ENCODE assay signal across 24 mouse cellular contexts in genomic region chr7:31007775-31008174, GRCm38 (mm10). TPM values are rescaled to one million over a fixed set of nuclear protein-coding genes. Genes with fewer than 3 reads are reported as not detected.
DNase-seq lines count a peak whose midpoint lies in the region; ATAC-seq and TF ChIP-seq lines count a peak whose summit lies in the region.
"Had no signal": no experiment of that assay in that cellular context is flagged by ENCODE, and none has a peak within 500 bp of the region (broad histone marks: within the 10 kb centered on the region; RNA-seq: fewer than 3 reads in every experiment).

No protein-coding gene starts in this region.

- no peaks in the 10 kb centered on the region for H3K27me3 ChIP-seq in MEL (ENCODE audit: control insufficient read depth in 1 of 2, insufficient read depth in 2 of 2, low read length in 2 of 2)
- H3K27me3 ChIP-seq in forebrain, embryonic 15.5 days, result no peaks in the 10 kb centered on the region
- H3K27me3 ChIP-seq: forebrain, embryonic 13.5 days; heart, embryonic 15.5 days; limb, embryonic 13.5 days; neural tube, embryonic 12.5 days had no signal

- intact Hi-C loops in gastrocnemius, adult 2 months (cut with DNase I), result no loop called here

- TF ChIP-seq CTCF in gastrocnemius, adult 2 months (IDR thresholded peaks at IDR 0.05), result no peak
- no peak for TF ChIP-seq CTCF in MEL (IDR thresholded peaks at IDR 0.05 in 2 of 3, conservative IDR thresholded peaks at IDR 0.05 in 1 of 3; ENCODE audit: control insufficient read depth in 1 of 3, insufficient read depth in 1 of 3, low read depth in 2 of 3, low read length in 3 of 3, poor library complexity in 1 of 3, severe bottlenecking in 1 of 3)

- H3K79me2 ChIP-seq in MEL (ENCODE audit: control insufficient read depth, insufficient read depth, low read length, poor library complexity), result no peaks in the 10 kb centered on the region

- peak; percentile 51 for ATAC-seq in common myeloid progenitor, adult 5-6 weeks (replicated peaks; ENCODE audit: low read depth, poor library complexity, severe bottlenecking)
- ATAC-seq in megakaryocyte progenitor cell, adult 5-6 weeks (replicated peaks; ENCODE audit: poor library complexity), result peak; percentile 56
- no peak for ATAC-seq in forebrain, embryonic 15.5 days (replicated peaks)
- ATAC-seq: forebrain, embryonic 13.5 days; hindbrain, embryonic 16.5 days; midbrain, embryonic 16.5 days had no signal

- H3K36me3 ChIP-seq in MEL (ENCODE audit: control insufficient read depth in 1 of 2, insufficient read depth in 2 of 2, low read length in 2 of 2), result peaks cover 0 to 6% of the 10 kb centered on the region in 2 experiments; a peak in 2 of 4 replicates
- no peaks in the 10 kb centered on the region for H3K36me3 ChIP-seq in forebrain, embryonic 15.5 days
- H3K36me3 ChIP-seq: heart, embryonic 15.5 days; limb, embryonic 13.5 days; midbrain, embryonic 10.5 days; neural tube, embryonic 12.5 days had no signal

- no peak overlapping the region for H3K9ac ChIP-seq in MEL (ENCODE audit: control insufficient read depth, low read depth, low read length, poor library complexity, severe bottlenecking)
- H3K9ac ChIP-seq in forebrain, embryonic 15.5 days (replicated peaks), result no peak overlapping the region
- H3K9ac ChIP-seq: forebrain, embryonic 13.5 days; heart, embryonic 15.5 days; limb, embryonic 13.5 days; neural tube, embryonic 12.5 days had no signal

- H3K27ac ChIP-seq in gastrocnemius, adult 2 months, result peak overlapping the region; percentile 20; the same call in 1 of the 2 replicates
- H3K27ac ChIP-seq in MEL (ENCODE audit: control insufficient read depth, low read depth, low read length), result no peak overlapping the region
- no peak overlapping the region for H3K27ac ChIP-seq in forebrain, embryonic 15.5 days (replicated peaks)
- H3K27ac ChIP-seq: forebrain, embryonic 13.5 days; heart, embryonic 15.5 days; limb, embryonic 13.5 days; midbrain, embryonic 10.5 days; neural tube, embryonic 12.5 days had no signal

- no peak for DNase-seq in gastrocnemius, adult 2 months
- no peak for DNase-seq in gastrocnemius, postnatal 10 days
- no peak for DNase-seq in MEL (ENCODE audit: low read depth, low spot score)
- no peak for DNase-seq in cerebellum, adult 8-10 months
- DNase-seq: adrenal gland, postnatal 36 days; cerebellum, adult 11 months; cerebellum, adult 9-11 months; right cerebral cortex, adult 18-20 months; right cerebral cortex, postnatal 4 days; thymus, adult 2 months; thymus, postnatal 4 days had no signal

- H3K4me2 ChIP-seq in forebrain, embryonic 15.5 days (replicated peaks), result no peak overlapping the region
- H3K4me2 ChIP-seq: forebrain, embryonic 13.5 days; heart, embryonic 15.5 days; limb, embryonic 13.5 days; liver, embryonic 11.5 days; neural tube, embryonic 12.5 days had no signal

- peak; percentile 13 to 58; a peak in 1 of 4 replicates for TF ChIP-seq EP300 in MEL (IDR thresholded peaks at IDR 0.05; ENCODE audit: low read depth in 1 of 2, low read length in 2 of 2)

- H3K4me1 ChIP-seq in MEL (ENCODE audit: control insufficient read depth in 1 of 2, insufficient read depth in 2 of 2, low read length in 2 of 2), result peaks cover 0 to 17% of the 10 kb centered on the region in 2 experiments; a peak in 2 of 4 replicates
- no peaks in the 10 kb centered on the region for H3K4me1 ChIP-seq in forebrain, embryonic 15.5 days
- H3K4me1 ChIP-seq: forebrain, embryonic 13.5 days; heart, embryonic 15.5 days; limb, embryonic 13.5 days; midbrain, embryonic 10.5 days; neural tube, embryonic 12.5 days had no signal

- 81% methylated on average over 1 of the region's 1 CpGs for WGBS in forebrain, embryonic 15.5 days

- no peak for TF ChIP-seq POLR2A in MEL (IDR thresholded peaks at IDR 0.05; ENCODE audit: control insufficient read depth in 1 of 2, insufficient read depth in 1 of 2, low read depth in 1 of 2, low read length in 2 of 2, poor library complexity in 1 of 2)

- TF ChIP-seq RAD21 in MEL (IDR thresholded peaks at IDR 0.05; ENCODE audit: low read depth, low read length), result no peak

- no peak overlapping the region for H3K4me3 ChIP-seq in gastrocnemius, adult 2 months
- no peak overlapping the region for H3K4me3 ChIP-seq in MEL (ENCODE audit: control insufficient read depth in 1 of 2, insufficient read depth in 1 of 2, low read depth in 2 of 2, low read length in 2 of 2)
- no peak overlapping the region for H3K4me3 ChIP-seq in forebrain, embryonic 15.5 days
- H3K4me3 ChIP-seq: forebrain, embryonic 13.5 days; heart, embryonic 15.5 days; limb, embryonic 13.5 days; midbrain, embryonic 10.5 days; myocyte; neural tube, embryonic 12.5 days had no signal

- no peaks in the 10 kb centered on the region for H3K9me3 ChIP-seq in MEL (replicated peaks; ENCODE audit: insufficient read depth, low read length)
- H3K9me3 ChIP-seq in forebrain, embryonic 15.5 days, result no peaks in the 10 kb centered on the region
- H3K9me3 ChIP-seq: forebrain, embryonic 13.5 days; heart, embryonic 15.5 days; midbrain, embryonic 10.5 days; neural tube, embryonic 12.5 days had no signal

TF ChIP-seq in MEL, 35 proteins besides CTCF, POLR2A, EP300 and RAD21:
- TF ChIP-seq GATA1 (IDR thresholded peaks at IDR 0.05; ENCODE audit: low read depth, low read length) (peak; percentile 13; the same call in 1 of the 2 replicates), RCOR1 (IDR thresholded peaks at IDR 0.05; ENCODE audit: low read depth, low read length) (no peak)

RNA-seq across cellular contexts. Expression of gene Fam187b, which starts 34.2 kb away (rescaled TPM):
- not detected for total RNA-seq in gastrocnemius, adult 2 months (2021)
- under 1 TPM in 1 of 2 experiments, not detected in 1; 0.18 TPM for total RNA-seq in gastrocnemius, postnatal 10 days (2021)
- not detected in 2 replicates for total RNA-seq in MEL (2012; rRNA removed)
- not detected for polyA plus RNA-seq in MEL (2012; ENCODE audit: insufficient read depth in 1 of 2, insufficient read length in 2 of 2, low read depth in 1 of 2, low replicate concordance in 2 of 2, missing spikeins in 1 of 2)
- total RNA-seq in common myeloid progenitor, adult 5-6 weeks (2017), result not detected in 2 replicates
- total RNA-seq in megakaryocyte progenitor cell, adult 5-6 weeks (2015), result 0.10 and 0.34 TPM in 2 replicates
- total RNA-seq in megakaryocyte progenitor cell, adult 5-6 weeks (2017), result 0.42 and 0.91 TPM in 2 replicates
- polyA plus RNA-seq in forebrain, embryonic 15.5 days (2015; fragmentation: Nextera tagmentation; extraction: Ambion mirVana), result 0.34 and 0.62 TPM in 2 replicates
- total RNA-seq: left cerebral cortex, postnatal 36 days had no signal
- polyA plus RNA-seq: myocyte had no signal

RNA-seq across cellular contexts. Expression of gene Fxyd5, which starts 34.5 kb away (rescaled TPM):
- 10 to 100 TPM in 1 of 2 experiments, 1 to 10 TPM in 1; 8.3 to 13.8 TPM for total RNA-seq in gastrocnemius, adult 2 months (2021)
- 10 to 100 TPM; 10.1 to 21.5 TPM for total RNA-seq in gastrocnemius, postnatal 10 days (2021)
- 38.6 and 39.4 TPM in 2 replicates for total RNA-seq in MEL (2012; rRNA removed)
- polyA plus RNA-seq in MEL (2012; ENCODE audit: insufficient read depth in 1 of 2, insufficient read length in 2 of 2, low read depth in 1 of 2, low replicate concordance in 2 of 2, missing spikeins in 1 of 2), result 10 to 100 TPM in 1 of 2 experiments, not detected in 1; 57.5 TPM
- 216 and 242 TPM in 2 replicates for total RNA-seq in common myeloid progenitor, adult 5-6 weeks (2017)
- total RNA-seq in megakaryocyte progenitor cell, adult 5-6 weeks (2015), result 389 and 471 TPM in 2 replicates
- 244 and 257 TPM in 2 replicates for total RNA-seq in megakaryocyte progenitor cell, adult 5-6 weeks (2017)
- 13.4 and 14.7 TPM in 2 replicates for polyA plus RNA-seq in forebrain, embryonic 15.5 days (2015; fragmentation: Nextera tagmentation; extraction: Ambion mirVana)

RNA-seq across cellular contexts. Expression of gene Lsr, which starts 34.5 kb away (rescaled TPM):
- total RNA-seq in gastrocnemius, adult 2 months (2021), result under 1 TPM; 0.31 to 0.41 TPM
- total RNA-seq in gastrocnemius, postnatal 10 days (2021), result under 1 TPM; 0.49 to 0.72 TPM
- total RNA-seq in MEL (2012; rRNA removed), result not detected in 2 replicates
- under 1 TPM in 1 of 2 experiments, not detected in 1; 0.22 TPM for polyA plus RNA-seq in MEL (2012; ENCODE audit: insufficient read depth in 1 of 2, insufficient read length in 2 of 2, low read depth in 1 of 2, low replicate concordance in 2 of 2, missing spikeins in 1 of 2)
- 1.1 TPM in 1 of 2 replicates, not detected in the other for total RNA-seq in common myeloid progenitor, adult 5-6 weeks (2017)
- total RNA-seq in megakaryocyte progenitor cell, adult 5-6 weeks (2015), result 0.12 and 0.59 TPM in 2 replicates
- 0.33 and 0.68 TPM in 2 replicates for total RNA-seq in megakaryocyte progenitor cell, adult 5-6 weeks (2017)
- polyA plus RNA-seq in forebrain, embryonic 15.5 days (2015; fragmentation: Nextera tagmentation; extraction: Ambion mirVana), result 16.0 and 20.0 TPM in 2 replicates

RNA-seq across cellular contexts. Expression of gene Fxyd7, which starts 43.5 kb away (rescaled TPM):
- total RNA-seq in gastrocnemius, adult 2 months (2021), result 1 to 10 TPM; 1.4 to 1.6 TPM
- 1 to 10 TPM; 2.4 to 2.6 TPM for total RNA-seq in gastrocnemius, postnatal 10 days (2021)
- total RNA-seq in MEL (2012; rRNA removed), result not detected in 2 replicates
- under 1 TPM in 1 of 2 experiments, not detected in 1; 0.11 TPM for polyA plus RNA-seq in MEL (2012; ENCODE audit: insufficient read depth in 1 of 2, insufficient read length in 2 of 2, low read depth in 1 of 2, low replicate concordance in 2 of 2, missing spikeins in 1 of 2)
- not detected in 2 replicates for total RNA-seq in common myeloid progenitor, adult 5-6 weeks (2017)
- not detected in 2 replicates for total RNA-seq in megakaryocyte progenitor cell, adult 5-6 weeks (2015)
- not detected in 2 replicates for total RNA-seq in megakaryocyte progenitor cell, adult 5-6 weeks (2017)
- polyA plus RNA-seq in forebrain, embryonic 15.5 days (2015; fragmentation: Nextera tagmentation; extraction: Ambion mirVana), result 49.2 and 60.4 TPM in 2 replicates
- polyA plus RNA-seq: myocyte had no signal

RNA-seq across cellular contexts. Expression of gene Fxyd1, which starts 49.2 kb away (rescaled TPM):
- total RNA-seq in gastrocnemius, adult 2 months (2021), result 1,000 to 10,000 TPM in 1 of 2 experiments, 100 to 1,000 TPM in 1; 944 to 1,010 TPM
- 1,000 to 10,000 TPM; 1,112 to 1,150 TPM for total RNA-seq in gastrocnemius, postnatal 10 days (2021)
- total RNA-seq in MEL (2012; rRNA removed), result not detected in 2 replicates
- polyA plus RNA-seq in MEL (2012; ENCODE audit: insufficient read depth in 1 of 2, insufficient read length in 2 of 2, low read depth in 1 of 2, low replicate concordance in 2 of 2, missing spikeins in 1 of 2), result under 1 TPM in 1 of 2 experiments, not detected in 1; 0.22 TPM
- total RNA-seq in common myeloid progenitor, adult 5-6 weeks (2017), result 2.7 and 4.2 TPM in 2 replicates
- not detected in 2 replicates for total RNA-seq in megakaryocyte progenitor cell, adult 5-6 weeks (2015)
- total RNA-seq in megakaryocyte progenitor cell, adult 5-6 weeks (2017), result not detected in 2 replicates
- 8.2 and 14.7 TPM in 2 replicates for polyA plus RNA-seq in forebrain, embryonic 15.5 days (2015; fragmentation: Nextera tagmentation; extraction: Ambion mirVana)
